Mouse (Mus musculus) MEL (cell line): ENCODE results near the gene Ciart.
A peak's percentile ranks its signal among the peaks of the same experiment; 100 is the strongest.

Experiments used
- CTCF ChIP-seq, 3 experiments: IDR thresholded peaks in 2 of 3; conservative IDR thresholded peaks in 1 of 3; 2 replicates each; pipeline ENCODE4 v1.5.1; 2011 to 2012; ENCODE audit warnings: low read length in 3 of 3, low read depth in 2 of 3, mild to moderate bottlenecking in 2 of 3, improper control_type of control experiment in 1 of 3, inconsistent platforms in 1 of 3, mixed read lengths in 1 of 3, moderate library complexity in 1 of 3; ENCODE audit not compliant: control insufficient read depth in 1 of 3, insufficient read depth in 1 of 3, poor library complexity in 1 of 3, severe bottlenecking in 1 of 3
- POLR2A ChIP-seq, 2 experiments: IDR thresholded peaks; 2 replicates each; pipeline ENCODE4 v1.6.1; 2011 to 2012; ENCODE audit warnings: low read length in 2 of 2, mild to moderate bottlenecking in 2 of 2, control low read depth in 1 of 2, improper control_type of control experiment in 1 of 2, low read depth in 1 of 2, moderate library complexity in 1 of 2; ENCODE audit not compliant: control insufficient read depth in 1 of 2, insufficient read depth in 1 of 2, poor library complexity in 1 of 2
- ZC3H11A ChIP-seq: IDR thresholded peaks from 2 replicates; pipeline ENCODE4 v1.6.1; 2012; ENCODE audit warnings: low read depth, mild to moderate bottlenecking, inconsistent platforms, low read length, improper control_type of control experiment

DNA sequence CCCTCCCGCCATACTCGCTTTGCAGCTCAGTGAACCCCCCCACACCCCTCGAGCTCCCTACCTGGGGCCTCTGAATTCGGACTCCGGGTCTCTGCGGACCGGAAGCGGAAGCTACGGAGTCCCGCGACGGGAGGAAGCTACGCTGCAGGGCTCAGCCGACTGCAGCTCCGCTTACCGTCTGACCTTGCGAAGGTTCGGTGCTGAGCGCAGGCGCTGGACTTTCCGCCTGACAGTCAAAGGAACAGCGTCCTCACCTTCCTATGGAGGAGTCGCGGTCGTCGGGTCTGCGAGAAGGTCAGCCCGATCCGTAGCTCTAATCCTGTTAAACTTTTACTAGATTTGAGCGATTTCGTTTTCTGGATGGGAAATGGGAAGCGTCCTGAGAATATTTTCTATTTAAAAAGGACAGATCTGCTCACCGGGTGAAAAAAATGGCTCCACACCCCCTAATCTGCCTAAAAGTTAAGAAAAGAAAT is 10.6 kb downstream of the Ciart start, which contains the start of gene Mrps21:
- TF ChIP-seq ZC3H11A, result no peak
- peak in 1 of 3 experiments; percentile 19; a peak in 1 of 6 replicates for TF ChIP-seq CTCF (IDR thresholded peaks at IDR 0.05 in 2 of 3, conservative IDR thresholded peaks at IDR 0.05 in 1 of 3; ENCODE audit: control insufficient read depth in 1 of 3, insufficient read depth in 1 of 3, low read depth in 2 of 3, low read length in 3 of 3, poor library complexity in 1 of 3, severe bottlenecking in 1 of 3)
- TF ChIP-seq POLR2A (IDR thresholded peaks at IDR 0.05; ENCODE audit: control insufficient read depth in 1 of 2, insufficient read depth in 1 of 2, low read depth in 1 of 2, low read length in 2 of 2, poor library complexity in 1 of 2), result peak; percentile 99 to 100
